Mouse (Mus musculus) WW6 (cell line): ENCODE measurements around the gene Pigp.

Source experiments
- DNase-seq: peaks from one replicate; pipeline ENCODE4 v3.0.0-alpha.2; 2013; ENCODE audit warnings: low read depth, low spot score

Gene Pigp

GRCm38 (mm10) chr16:94371301-94371931 is at the start of gene Pigp:
Gene Pigp, minus strand, starts transcription at chr16:94371842.
- peak; percentile 62 for DNase-seq

DNA sequence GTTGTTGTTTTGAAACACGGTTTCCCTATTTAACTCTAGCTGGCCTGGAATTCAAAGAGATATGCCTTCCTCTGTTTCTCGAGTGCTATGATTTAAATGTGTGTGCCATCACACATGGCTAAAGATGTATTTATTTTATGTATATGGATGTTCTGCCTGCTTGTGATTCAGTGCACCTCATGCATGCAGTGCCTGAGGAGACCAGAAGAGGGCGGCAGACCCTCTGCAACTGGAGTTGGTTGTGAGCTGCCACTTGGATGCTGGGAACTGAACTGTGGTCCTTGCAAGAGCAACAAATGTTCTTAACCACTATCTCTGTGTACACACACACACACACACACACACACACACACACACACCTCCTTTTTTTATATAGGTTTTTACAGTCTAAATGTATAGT is 48.9 kb upstream of the Pigp start:
- no peak for DNase-seq

DNA sequence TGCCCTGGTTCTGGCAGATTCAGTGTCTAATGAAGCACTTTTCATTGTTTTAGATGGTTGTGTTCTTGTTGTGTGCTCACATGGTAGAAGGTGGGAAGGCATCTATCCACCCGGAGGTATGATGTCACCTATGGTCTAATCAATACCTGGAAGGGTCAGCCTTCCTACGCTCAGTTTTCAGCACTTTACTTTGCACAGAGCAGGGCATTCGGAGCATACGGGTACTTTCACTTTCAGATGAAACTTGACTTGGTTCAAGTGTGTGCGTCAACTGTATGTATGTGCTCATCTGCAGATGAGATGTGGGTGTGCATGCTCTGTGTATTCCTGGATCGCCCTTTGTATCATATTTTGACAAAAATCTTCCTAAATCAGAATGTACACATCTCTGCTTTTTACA is 42.5 kb upstream of the Pigp start:
- no peak for DNase-seq

DNA sequence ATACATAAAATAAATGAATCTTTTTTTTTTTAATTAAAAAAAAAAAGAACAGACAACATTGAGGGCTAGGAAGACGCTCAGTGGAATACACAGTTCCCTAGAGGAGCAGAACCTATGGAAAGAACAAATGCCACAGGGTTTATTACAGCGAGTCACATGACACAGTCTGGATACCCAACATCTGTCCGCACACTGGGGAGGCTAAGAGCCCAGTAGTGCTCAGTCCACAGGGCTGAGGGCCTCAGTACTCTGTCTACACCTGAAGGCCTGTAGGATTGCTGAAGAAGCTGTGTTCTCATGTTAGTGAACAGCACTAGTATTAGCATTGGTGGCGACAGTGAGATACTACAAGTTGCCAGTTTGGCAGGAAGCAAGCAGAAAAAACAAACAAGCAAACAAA is 41.1 kb upstream of the Pigp start:
- no peak for DNase-seq

DNA sequence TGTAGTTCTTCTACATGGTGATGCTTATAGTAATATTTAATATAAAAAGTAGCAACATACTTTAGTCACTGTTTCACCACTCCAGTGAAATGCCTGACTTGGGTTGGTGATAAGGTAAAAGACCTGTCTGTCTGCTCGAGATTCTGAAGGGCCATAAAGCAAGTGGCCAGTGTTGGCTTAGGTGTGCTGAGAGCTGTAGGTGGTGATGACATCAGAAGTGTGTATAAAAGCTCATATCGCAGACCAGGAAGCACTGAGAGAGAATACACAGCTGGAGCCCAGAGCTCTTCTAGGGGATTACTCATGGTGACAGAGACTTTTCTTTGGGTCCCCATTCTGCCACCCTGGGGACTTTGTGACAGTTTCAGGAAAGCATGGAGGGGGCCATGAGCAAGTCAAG is 40.6 kb upstream of the Pigp start:
- DNase-seq: no peak

DNA sequence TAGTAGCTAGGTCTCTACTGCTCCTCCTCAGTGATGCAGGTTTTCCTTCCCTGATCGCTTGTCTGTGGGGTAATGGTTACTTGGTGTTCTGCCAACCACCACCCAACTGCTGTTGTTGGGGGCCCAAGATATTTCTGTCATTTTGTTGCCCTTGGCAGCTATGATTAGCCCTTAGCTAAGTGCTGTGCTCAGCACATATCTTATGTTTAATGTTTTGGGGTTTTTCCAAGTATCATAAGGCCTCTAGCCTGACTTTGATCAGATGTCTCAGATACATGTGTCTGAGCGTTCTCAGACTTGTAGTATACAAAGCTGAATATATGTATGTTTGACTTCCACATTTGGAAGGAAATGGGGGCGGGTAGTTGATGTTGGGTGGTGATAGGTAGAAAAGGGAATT is 39.6 kb upstream of the Pigp start:
- DNase-seq: no peak

GRCm38 (mm10) chr16:94402185-94402584 is 30.5 kb upstream of the Pigp start:
- no peak for DNase-seq

DNA sequence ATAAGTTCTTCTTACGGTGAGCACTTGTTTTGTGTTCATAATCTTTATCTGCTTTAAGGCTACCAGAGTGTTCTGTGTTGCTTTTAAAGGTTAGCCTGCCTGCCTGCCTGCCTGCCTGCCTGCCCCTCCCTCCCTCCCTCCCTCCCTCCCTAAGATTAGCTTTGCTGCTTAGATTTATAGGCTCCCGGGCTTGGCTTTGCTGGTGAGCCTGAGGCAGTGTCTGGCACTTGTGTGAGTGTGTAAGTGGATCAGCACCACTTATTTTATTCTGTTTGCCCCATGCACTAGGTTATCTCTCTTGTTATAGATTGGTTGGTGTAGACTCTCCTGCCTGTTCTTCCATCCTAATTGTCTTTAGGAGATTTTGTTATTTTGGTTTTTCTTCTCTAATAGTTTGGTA is 30.0 kb upstream of the Pigp start:
- no peak for DNase-seq

DNA sequence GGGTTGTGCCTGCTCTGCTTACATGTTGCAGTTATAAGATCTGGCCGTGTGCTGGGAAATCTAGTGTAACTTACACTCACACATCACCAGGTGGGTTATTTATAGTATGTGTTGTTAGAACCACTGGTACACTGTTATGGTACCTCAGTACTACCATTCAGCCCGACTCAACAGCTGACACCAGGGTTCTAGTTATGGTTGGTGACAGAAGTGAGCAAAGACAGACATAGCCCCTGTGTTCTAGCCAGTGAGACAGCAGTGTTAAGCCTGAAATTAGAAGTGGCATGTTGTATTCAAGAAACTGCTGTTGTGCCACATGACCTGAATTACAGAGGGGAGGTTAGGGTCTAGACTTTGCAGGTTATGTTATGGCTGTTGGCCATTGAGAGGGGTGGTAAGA is 27.5 kb upstream of the Pigp start:
- no peak for DNase-seq

DNA sequence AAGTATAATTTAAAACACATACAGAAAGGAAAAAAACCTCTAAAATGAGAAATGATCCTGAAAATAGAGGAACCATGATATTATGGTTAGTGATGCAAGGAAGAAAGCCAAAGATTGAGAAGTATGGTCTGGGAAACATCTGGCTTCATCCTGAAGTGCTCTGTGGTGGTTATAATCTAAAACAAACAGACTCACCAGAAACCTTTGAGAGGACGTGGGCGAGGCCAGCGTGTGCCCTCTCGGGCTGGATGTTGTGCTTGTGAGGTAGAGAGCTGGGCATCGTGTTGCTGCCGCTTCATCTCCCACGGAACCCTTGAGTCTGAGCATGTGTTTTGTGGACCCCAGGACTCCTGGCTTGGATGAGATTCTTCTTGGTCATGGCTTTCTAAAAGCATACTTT is 25.0 kb upstream of the Pigp start:
- no peak for DNase-seq

- DNase-seq: no peak
Measured at GRCm38 (mm10) chr16:94395051-94395450, 23.4 kb upstream of the Pigp start.

DNA sequence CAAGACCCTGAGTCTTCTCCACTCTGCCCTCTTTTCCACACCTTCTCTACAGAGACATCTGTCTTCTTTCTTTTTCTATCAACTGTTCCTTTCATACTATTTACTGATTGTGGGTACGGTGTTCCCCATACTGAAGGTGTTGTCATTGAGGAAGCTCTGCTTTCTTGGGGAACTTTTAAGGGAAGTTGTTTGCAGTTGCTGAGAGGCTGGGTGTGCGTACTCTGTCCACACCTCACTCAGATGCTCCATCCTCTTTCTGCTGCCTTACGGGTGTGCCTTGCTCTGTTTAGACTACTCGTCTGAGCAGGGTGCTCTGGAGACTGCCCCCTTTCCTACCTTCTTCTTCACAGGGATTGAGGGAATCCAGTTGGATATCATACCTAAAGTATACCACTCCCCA is 20.7 kb upstream of the Pigp start:
- no peak for DNase-seq

DNA sequence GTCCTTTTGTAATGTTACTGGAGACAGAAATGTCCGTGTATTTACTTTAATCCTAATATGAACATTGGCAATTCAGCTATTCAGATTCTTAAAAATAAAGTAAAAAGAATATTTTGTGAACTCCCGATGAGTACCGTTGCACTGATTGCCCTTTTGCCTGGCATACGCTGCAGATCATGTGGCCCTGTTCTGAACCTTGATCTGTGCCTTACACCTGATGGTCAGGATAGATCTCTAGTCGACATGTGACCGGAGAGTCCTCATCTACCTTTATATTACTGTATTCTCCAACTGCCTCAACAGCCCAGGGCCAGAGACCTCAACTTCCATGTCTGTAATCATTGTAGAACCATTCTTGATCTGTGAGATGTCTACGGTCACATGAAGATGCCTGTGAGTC is 16.0 kb upstream of the Pigp start:
- DNase-seq: no peak

DNA sequence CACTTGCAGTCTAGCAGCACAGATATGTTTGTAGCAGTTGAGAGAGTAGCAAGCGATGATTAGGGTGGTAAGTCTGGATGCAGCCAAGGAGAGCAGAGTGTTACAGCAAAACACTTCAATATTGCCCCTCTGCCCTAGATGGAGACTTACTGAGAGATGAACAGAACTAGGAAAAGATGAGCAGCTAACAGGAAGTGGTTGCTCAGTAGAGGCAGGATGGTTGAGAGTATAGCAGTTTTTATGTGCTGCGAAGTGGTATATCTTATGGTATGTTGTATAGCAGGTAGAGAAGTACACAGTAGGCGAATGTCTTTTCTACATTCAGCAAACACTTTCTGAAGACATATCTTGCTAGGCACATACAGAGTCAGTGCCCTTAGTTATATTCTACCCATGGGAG is 11.6 kb upstream of the Pigp start:
- no peak for DNase-seq

- DNase-seq: no peak
Measured at GRCm38 (mm10) chr16:94379386-94379785, 7.7 kb upstream of the Pigp start.

GRCm38 (mm10) chr16:94370915-94371300 is 734 bp downstream of the Pigp start:
- DNase-seq: peak; percentile 60

DNA sequence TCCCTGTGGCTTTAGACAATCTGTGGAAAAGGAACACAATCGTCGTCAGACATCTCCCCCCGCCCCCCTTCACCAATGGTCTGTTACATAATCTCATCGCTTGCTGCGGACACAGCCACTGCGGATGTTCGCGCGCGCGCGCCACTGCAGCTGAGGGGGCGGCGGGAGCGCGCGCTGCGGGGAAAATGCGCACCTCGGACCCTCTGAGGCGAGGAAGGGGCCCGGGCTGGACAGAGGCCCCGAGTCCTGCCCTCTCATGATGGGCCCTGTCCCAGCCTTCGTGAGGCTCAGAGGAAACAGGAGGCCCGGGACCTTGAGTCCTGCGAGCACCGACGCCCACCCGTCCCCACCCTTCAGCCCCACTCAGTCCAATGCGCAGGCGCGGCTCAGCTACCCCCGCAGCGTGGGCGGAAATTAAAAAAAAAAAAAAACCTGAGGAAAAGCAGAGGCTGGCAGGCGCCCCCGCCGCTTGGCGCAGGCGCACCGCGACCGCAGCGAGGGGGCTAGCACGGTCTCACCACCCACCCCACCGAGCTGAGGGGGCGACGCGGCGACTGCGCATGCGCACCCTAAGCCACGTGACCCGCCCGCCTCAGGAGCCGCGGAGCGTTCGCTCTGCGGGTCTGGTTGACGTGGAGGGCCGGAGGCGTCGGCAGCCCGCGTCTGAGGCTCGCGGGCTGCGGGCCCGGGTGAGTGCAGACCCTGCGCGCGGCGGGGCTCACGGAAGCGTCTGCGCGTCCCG is 1.3 kb downstream of the Pigp start, which contains the start of gene Ttc3:
Ttc3 (plus strand) TSS at position 446 of the 742 bp plus-strand sequence.
- peak; percentile 87 for DNase-seq

- no peak for DNase-seq
Measured at GRCm38 (mm10) chr16:94369596-94370172, 2.0 kb downstream of the Pigp start.

DNA sequence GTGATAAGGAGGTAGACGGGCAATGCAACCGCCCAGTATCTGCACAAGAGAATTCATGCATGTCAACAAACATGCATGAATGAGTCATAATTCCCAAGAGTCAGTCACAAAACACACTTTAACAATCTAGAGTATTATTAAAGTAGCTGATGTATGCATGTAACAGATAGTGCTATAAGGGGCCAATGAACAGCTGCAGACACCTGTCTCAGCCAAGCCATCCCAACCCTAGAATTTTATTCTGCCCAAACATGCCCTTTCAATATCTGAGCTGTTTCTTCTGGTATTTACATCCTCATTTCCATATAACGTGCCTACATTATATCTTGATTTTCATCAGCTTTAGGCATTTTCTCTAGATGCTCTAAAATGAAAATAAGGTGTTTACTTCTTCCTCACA is 6.2 kb downstream of the Pigp start:
- no peak for DNase-seq

DNA sequence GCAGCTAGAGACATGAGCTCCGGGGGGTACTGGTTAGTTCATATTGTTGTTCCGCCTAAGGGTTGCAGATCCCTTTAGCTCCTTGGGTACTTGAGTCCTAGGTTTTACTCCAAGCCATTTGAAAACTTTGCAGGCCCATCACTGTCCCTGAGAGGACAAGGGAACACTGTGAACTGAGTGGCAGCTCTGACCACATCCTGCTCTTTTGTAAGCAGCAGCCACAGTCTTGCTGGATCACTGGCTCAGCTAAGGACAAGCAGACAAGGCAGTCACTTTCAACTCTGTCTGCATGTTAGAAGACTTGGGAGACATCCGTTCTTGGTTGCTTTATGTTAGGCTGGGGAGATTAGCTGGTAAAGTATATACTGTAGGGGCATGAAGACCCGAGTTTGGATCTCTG is 7.8 kb downstream of the Pigp start:
- DNase-seq: no peak

- no peak for DNase-seq
Measured at GRCm38 (mm10) chr16:94362174-94362873, 9.3 kb downstream of the Pigp start.

DNA sequence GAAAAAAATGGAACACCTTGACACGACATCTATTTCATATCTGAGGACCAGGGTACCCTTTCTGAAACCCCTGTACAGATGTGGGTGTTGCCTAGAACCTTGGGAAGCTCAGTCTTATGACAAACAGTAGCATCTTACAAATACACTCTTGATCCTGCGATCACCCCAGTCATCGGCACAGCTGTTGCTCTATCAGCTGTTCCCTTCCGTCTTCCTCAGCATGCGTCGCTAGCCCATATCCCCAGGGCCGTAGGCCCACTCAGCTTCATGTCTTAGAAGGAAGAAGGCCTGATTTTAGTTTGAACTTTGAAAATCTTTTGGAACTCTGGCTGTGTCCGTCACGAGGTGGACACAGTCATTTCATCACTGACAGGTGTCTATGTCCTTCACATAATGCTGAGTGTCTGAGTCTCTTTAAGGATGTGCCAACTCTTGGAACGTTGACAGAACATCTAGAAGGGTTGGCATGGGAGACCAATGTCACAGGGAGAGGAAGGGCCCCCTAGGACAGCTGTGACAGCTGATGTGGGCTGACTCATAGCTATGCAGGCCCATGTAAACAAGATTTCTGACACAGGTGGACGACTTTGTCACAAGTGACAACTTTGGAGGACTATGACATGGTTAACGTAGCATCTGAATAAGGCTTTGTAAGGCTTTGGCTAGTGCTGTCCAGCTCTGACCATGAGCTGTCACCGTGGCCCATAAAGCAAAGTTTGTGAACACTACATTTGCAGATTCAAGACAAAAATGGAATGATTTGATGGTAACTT is 10.9 kb downstream of the Pigp start:
- DNase-seq: no peak
